Mouse (Mus musculus) embryonic facial prominence, embryonic 12.5 days (tissue): ENCODE results near the gene Grip1. TPM values are rescaled to one million over a fixed set of nuclear protein-coding genes. Genes with fewer than 3 reads are reported as not detected.

Experiments used
- ATAC-seq: fragments of 200-750 bp; cut with Nextera tagmentation; 2 replicates; pipeline ENCODE4 v1.8.0; 2017; ENCODE audit not compliant: insufficient number of reproducible peaks, insufficient read depth, low FRiP score, low TSS enrichment
- H3K27ac ChIP-seq: fragments of 300-500 bp; sonication (generic); 2 replicates; pipeline ENCODE4 v1.5.1; 2016; ENCODE audit warnings: mild to moderate bottlenecking
- H3K27me3 ChIP-seq: fragments of 300-500 bp; sonication (generic); 2 replicates; pipeline ENCODE4 v1.6.1; 2016; ENCODE audit warnings: mild to moderate bottlenecking, moderate library complexity
- H3K36me3 ChIP-seq: fragments of 300-500 bp; sonication (generic); 2 replicates; pipeline ENCODE4 v1.6.1; 2016; ENCODE audit warnings: mild to moderate bottlenecking
- H3K4me1 ChIP-seq: fragments of 300-500 bp; sonication (generic); 2 replicates; pipeline ENCODE4 v1.6.1; 2016
- H3K4me2 ChIP-seq: fragments of 300-500 bp; sonication (generic); replicated peaks from 2 replicates; pipeline ENCODE4 v1.6.1; 2016; ENCODE audit warnings: mild to moderate bottlenecking, moderate library complexity
- H3K4me3 ChIP-seq: fragments of 300-500 bp; sonication (generic); 2 replicates; pipeline ENCODE4 v1.5.1; 2016; ENCODE audit warnings: mild to moderate bottlenecking
- H3K9ac ChIP-seq: fragments of 300-500 bp; sonication (generic); 2 replicates; pipeline ENCODE4 v1.6.1; 2016; ENCODE audit warnings: mild to moderate bottlenecking, moderate library complexity
- H3K9me3 ChIP-seq: fragments of 300-500 bp; sonication (generic); 2 replicates; pipeline ENCODE4 v1.6.1; 2016; ENCODE audit warnings: mild to moderate bottlenecking, moderate library complexity
- WGBS: fragments of 180-500 bp; shearing (Covaris S2); methylation state at CpG from one replicate; pipeline ENCODE4 v1.1.7; 2016; 5-methylcytosine and 5-hydroxymethylcytosine counted together
- polyA plus RNA-seq: library from polyadenylated mRNA; unstranded; fragments of >200 nt; fragmentation: Nextera tagmentation; extraction: Ambion mirVana; gene quantifications from 2 replicates; pipeline ENCODE4 v1.2.1, GENCODE M21; 2016

Grip1 gene
- polyA plus RNA-seq, 1 experiment from 2014 or later, result 5.8 TPM

GRCm38 (mm10) chr10:119628656-119629055 lies 175.0 kb downstream of the Grip1 start:
- Histone ChIP-seq H3K27me3 (no peaks in the 10 kb centered on the region), H3K4me1 (no peaks in the 10 kb centered on the region), H3K36me3 (no peaks in the 10 kb centered on the region), H3K9me3 (no peaks in the 10 kb centered on the region), H3K4me3 (no peak overlapping the region), H3K9ac (no peak overlapping the region), H3K4me2 (no peak overlapping the region), H3K27ac (no peak overlapping the region)
- no peak for ATAC-seq
- 75% methylated on average over 4 of the region's 4 CpGs for WGBS

- ATAC-seq, result no peak
- no peaks in the 10 kb centered on the region for H3K4me1 ChIP-seq
- no peaks in the 10 kb centered on the region for H3K36me3 ChIP-seq
- H3K9ac ChIP-seq, result no peak overlapping the region
- no peaks in the 10 kb centered on the region for H3K9me3 ChIP-seq
- H3K4me2 ChIP-seq, result no peak overlapping the region
- H3K27ac ChIP-seq, result no peak overlapping the region
- no peaks in the 10 kb centered on the region for H3K27me3 ChIP-seq
- 81% methylated on average over 5 of the region's 5 CpGs for WGBS
- H3K4me3 ChIP-seq, result no peak overlapping the region
These were observed 176.8 kb downstream of the Grip1 start for GRCm38 (mm10) chr10:119630401-119630800.

GRCm38 (mm10) chr10:119631966-119632365 lies 178.3 kb downstream of the Grip1 start:
- Histone ChIP-seq H3K27ac (no peak overlapping the region), H3K4me2 (no peak overlapping the region), H3K9ac (no peak overlapping the region), H3K9me3 (no peaks in the 10 kb centered on the region), H3K27me3 (no peaks in the 10 kb centered on the region), H3K36me3 (no peaks in the 10 kb centered on the region), H3K4me1 (no peaks in the 10 kb centered on the region), H3K4me3 (no peak overlapping the region)
- 65% methylated on average over 9 of the region's 9 CpGs for WGBS
- ATAC-seq, result no peak

GRCm38 (mm10) chr10:119634544-119634943 lies 180.9 kb downstream of the Grip1 start:
- ATAC-seq, result no peak
- Histone ChIP-seq H3K36me3 (no peaks in the 10 kb centered on the region), H3K27ac (no peak overlapping the region), H3K9me3 (no peaks in the 10 kb centered on the region), H3K4me3 (no peak overlapping the region), H3K9ac (no peak overlapping the region), H3K4me1 (no peaks in the 10 kb centered on the region), H3K4me2 (no peak overlapping the region), H3K27me3 (no peaks in the 10 kb centered on the region)
- 75% methylated on average over 6 of the region's 6 CpGs for WGBS

- 80% methylated on average over 10 of the region's 10 CpGs for WGBS
- Histone ChIP-seq H3K27ac (no peak overlapping the region), H3K4me2 (no peak overlapping the region), H3K36me3 (no peaks in the 10 kb centered on the region), H3K9me3 (no peaks in the 10 kb centered on the region), H3K4me3 (no peak overlapping the region), H3K4me1 (peaks cover 17% of the 10 kb centered on the region), H3K9ac (no peak overlapping the region), H3K27me3 (no peaks in the 10 kb centered on the region)
- no peak for ATAC-seq
These were observed 186.9 kb downstream of the Grip1 start for GRCm38 (mm10) chr10:119640534-119640933.

GRCm38 (mm10) chr10:119641011-119641410 lies 187.4 kb downstream of the Grip1 start:
- no peak overlapping the region for H3K4me3 ChIP-seq
- H3K9ac ChIP-seq, result no peak overlapping the region
- no peaks in the 10 kb centered on the region for H3K36me3 ChIP-seq
- H3K4me2 ChIP-seq, result no peak overlapping the region
- H3K4me1 ChIP-seq, result peaks cover 17% of the 10 kb centered on the region
- H3K27me3 ChIP-seq, result no peaks in the 10 kb centered on the region
- ATAC-seq, result no peak
- WGBS, result 57% methylated on average over 12 of the region's 12 CpGs
- H3K27ac ChIP-seq, result no peak overlapping the region
- no peaks in the 10 kb centered on the region for H3K9me3 ChIP-seq

- Histone ChIP-seq H3K4me1 (peaks cover 17% of the 10 kb centered on the region), H3K4me3 (no peak overlapping the region), H3K9ac (no peak overlapping the region), H3K36me3 (no peaks in the 10 kb centered on the region), H3K4me2 (no peak overlapping the region), H3K9me3 (no peaks in the 10 kb centered on the region), H3K27me3 (no peaks in the 10 kb centered on the region), H3K27ac (no peak overlapping the region)
- no peak for ATAC-seq
- WGBS, result 31% methylated on average over 5 of the region's 5 CpGs
These were observed 190.7 kb downstream of the Grip1 start for GRCm38 (mm10) chr10:119644289-119644688.

GRCm38 (mm10) chr10:119646500-119647439 lies 193.1 kb downstream of the Grip1 start:
- no peak overlapping the region for H3K4me3 ChIP-seq
- 0 out of 2 replicates have a peak, but pooled peaks have one; percentile 28 for ATAC-seq
- H3K4me1 ChIP-seq, result peaks cover 17% of the 10 kb centered on the region
- H3K27me3 ChIP-seq, result no peaks in the 10 kb centered on the region
- 67% methylated on average over 29 of the region's 29 CpGs for WGBS
- no peak overlapping the region for H3K9ac ChIP-seq
- H3K9me3 ChIP-seq, result no peaks in the 10 kb centered on the region
- no peaks in the 10 kb centered on the region for H3K36me3 ChIP-seq
- no peak overlapping the region for H3K4me2 ChIP-seq
- no peak overlapping the region for H3K27ac ChIP-seq

GRCm38 (mm10) chr10:119660677-119661353 lies 207.2 kb downstream of the Grip1 start:
- no peak overlapping the region for H3K4me2 ChIP-seq
- no peak overlapping the region for H3K27ac ChIP-seq
- no peaks in the 10 kb centered on the region for H3K27me3 ChIP-seq
- no peaks in the 10 kb centered on the region for H3K4me1 ChIP-seq
- WGBS, result 62% methylated on average over 7 of the region's 7 CpGs
- H3K4me3 ChIP-seq, result no peak overlapping the region
- H3K9me3 ChIP-seq, result peaks cover 5% of the 10 kb centered on the region; the same call in 1 of the 2 replicates
- no peak overlapping the region for H3K9ac ChIP-seq
- H3K36me3 ChIP-seq, result no peaks in the 10 kb centered on the region
- no peak for ATAC-seq

- no peaks in the 10 kb centered on the region for H3K9me3 ChIP-seq
- H3K27ac ChIP-seq, result no peak overlapping the region
- H3K9ac ChIP-seq, result no peak overlapping the region
- no peak for ATAC-seq
- WGBS, result 77% methylated on average over 9 of the region's 9 CpGs
- H3K4me2 ChIP-seq, result no peak overlapping the region
- no peaks in the 10 kb centered on the region for H3K36me3 ChIP-seq
- H3K4me3 ChIP-seq, result no peak overlapping the region
- H3K27me3 ChIP-seq, result no peaks in the 10 kb centered on the region
- peaks cover 15% of the 10 kb centered on the region for H3K4me1 ChIP-seq
These were observed 210.0 kb downstream of the Grip1 start for GRCm38 (mm10) chr10:119663586-119663985.

- no peak overlapping the region for H3K27ac ChIP-seq
- H3K9ac ChIP-seq, result no peak overlapping the region
- H3K36me3 ChIP-seq, result no peaks in the 10 kb centered on the region
- ATAC-seq, result no peak
- H3K4me3 ChIP-seq, result no peak overlapping the region
- no peak overlapping the region for H3K4me2 ChIP-seq
- H3K27me3 ChIP-seq, result no peaks in the 10 kb centered on the region
- H3K9me3 ChIP-seq, result no peaks in the 10 kb centered on the region
- WGBS, result 67% methylated on average over 11 of the region's 11 CpGs
- H3K4me1 ChIP-seq, result peaks cover 15% of the 10 kb centered on the region
These were observed 212.8 kb downstream of the Grip1 start for GRCm38 (mm10) chr10:119666386-119666785.

GRCm38 (mm10) chr10:119670456-119670855 lies 216.8 kb downstream of the Grip1 start:
- Histone ChIP-seq H3K4me3 (no peak overlapping the region), H3K27ac (no peak overlapping the region), H3K9ac (no peak overlapping the region), H3K27me3 (no peaks in the 10 kb centered on the region), H3K4me1 (peaks cover 15% of the 10 kb centered on the region), H3K36me3 (no peaks in the 10 kb centered on the region), H3K9me3 (no peaks in the 10 kb centered on the region), H3K4me2 (no peak overlapping the region)
- ATAC-seq, result no peak
- WGBS, result 71% methylated on average over 7 of the region's 7 CpGs
